18 mouse cellular contexts compared by ENCODE assay signal in the genomic region with DNA sequence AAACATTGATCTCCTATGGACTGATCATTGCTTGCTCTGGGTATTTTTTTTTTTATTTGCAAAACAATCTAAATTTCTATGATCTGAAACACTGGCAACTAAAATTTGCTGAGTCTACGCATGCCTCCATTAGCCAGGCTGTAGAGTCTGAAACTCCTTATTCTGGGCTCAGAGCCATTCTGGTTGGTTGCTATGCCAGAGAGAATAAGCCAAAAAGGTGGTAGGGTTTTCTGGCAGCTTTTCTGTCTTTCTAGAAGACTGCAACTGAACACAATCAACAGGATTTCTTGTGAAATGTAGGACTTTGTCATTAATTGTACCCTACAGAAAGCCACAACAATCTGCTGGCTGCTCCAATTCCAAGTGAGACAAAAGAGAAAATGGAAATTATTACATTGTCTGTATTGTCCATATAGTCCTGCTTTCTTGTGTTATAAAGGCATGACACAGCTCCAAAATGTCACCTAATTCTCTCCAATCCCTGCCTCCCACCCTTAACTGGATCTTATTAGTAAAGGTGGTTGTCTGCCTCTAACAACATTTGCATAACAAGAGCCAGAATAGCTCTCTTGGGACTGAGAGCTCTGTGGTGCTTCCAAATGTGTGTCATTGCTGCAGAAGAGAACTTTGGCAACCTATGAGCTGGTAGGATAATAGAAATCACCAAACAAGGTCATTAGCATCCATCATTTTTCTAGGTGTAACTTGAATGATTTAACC.
DNase-seq lines count a peak whose midpoint lies in the region; ATAC-seq lines count a peak whose summit lies in the region.
"Had no signal": no experiment of that assay in that cellular context is flagged by ENCODE, and none has a peak within 500 bp of the region (broad histone marks: within the 10 kb centered on the region; RNA-seq: fewer than 3 reads in every experiment).

No protein-coding gene starts in this region.

- 51% methylated on average over 1 of the region's 1 CpGs for WGBS in forebrain, embryonic 15.5 days
- 98% methylated on average over 1 of the region's 1 CpGs for WGBS in forebrain, embryonic 10.5 days
- 97% methylated on average over 1 of the region's 1 CpGs for WGBS in midbrain, embryonic 12.5 days
- 96% methylated on average over 1 of the region's 1 CpGs for WGBS in midbrain, embryonic 10.5 days

- H3K4me3 ChIP-seq in forebrain, embryonic 15.5 days, result no peak overlapping the region
- H3K4me3 ChIP-seq in forebrain, embryonic 10.5 days, result no peak overlapping the region
- no peak overlapping the region for H3K4me3 ChIP-seq in midbrain, embryonic 12.5 days
- H3K4me3 ChIP-seq in midbrain, embryonic 10.5 days, result no peak overlapping the region
- H3K4me3 ChIP-seq: gastrocnemius, adult 2 months; heart, embryonic 15.5 days; liver, embryonic 13.5 days had no signal

- no peak for DNase-seq in forebrain, embryonic 10.5 days (ENCODE audit: extremely low spot score, low spot score)
- DNase-seq in midbrain, embryonic 10.5 days (ENCODE audit: low spot score), result no peak
- peak; percentile 51 for DNase-seq in brain, adult 2 months (ENCODE audit: low read depth, low spot score)
- DNase-seq in layer of hippocampus, adult 9-11 months, result peak; percentile 25
- no peak for DNase-seq in embryo, embryonic 10 days (ENCODE audit: low spot score)
- no peak for DNase-seq in lung, adult 18-20 months
- DNase-seq: cerebellum, adult 8-10 months; embryo, embryonic 11 days; gastrocnemius, adult 2 months; heart, adult 18-20 months; kidney, adult 9 months; liver, embryonic 13.5 days; thymus, postnatal 36 days had no signal

- ATAC-seq in forebrain, embryonic 15.5 days (replicated peaks), result peak; percentile 83
- peak; percentile 16; the same call in 1 of the 2 replicates for ATAC-seq in midbrain, embryonic 12.5 days (ENCODE audit: low FRiP score, low read depth)
- ATAC-seq: lung, postnatal 0 days had no signal

- no peak overlapping the region for H3K4me2 ChIP-seq in forebrain, embryonic 15.5 days (replicated peaks)
- no peak overlapping the region for H3K4me2 ChIP-seq in midbrain, embryonic 12.5 days (replicated peaks)
- H3K4me2 ChIP-seq: heart, embryonic 15.5 days; liver, embryonic 13.5 days had no signal

- H3K9me3 ChIP-seq in forebrain, embryonic 15.5 days, result no peaks in the 10 kb centered on the region
- no peaks in the 10 kb centered on the region for H3K9me3 ChIP-seq in forebrain, embryonic 10.5 days
- no peaks in the 10 kb centered on the region for H3K9me3 ChIP-seq in midbrain, embryonic 12.5 days
- no peaks in the 10 kb centered on the region for H3K9me3 ChIP-seq in midbrain, embryonic 10.5 days (replicated peaks)
- H3K9me3 ChIP-seq: heart, embryonic 15.5 days; liver, embryonic 13.5 days had no signal

- no peak overlapping the region for H3K9ac ChIP-seq in forebrain, embryonic 15.5 days (replicated peaks)
- H3K9ac ChIP-seq in midbrain, embryonic 12.5 days (replicated peaks), result no peak overlapping the region
- H3K9ac ChIP-seq: heart, embryonic 15.5 days; liver, embryonic 13.5 days had no signal

- peaks cover 7% of the 10 kb centered on the region for H3K4me1 ChIP-seq in forebrain, embryonic 15.5 days
- H3K4me1 ChIP-seq in forebrain, embryonic 10.5 days, result no peaks in the 10 kb centered on the region; the same call in 1 of the 2 replicates
- no peaks in the 10 kb centered on the region for H3K4me1 ChIP-seq in midbrain, embryonic 12.5 days
- peaks cover 3% of the 10 kb centered on the region; the same call in 1 of the 2 replicates for H3K4me1 ChIP-seq in midbrain, embryonic 10.5 days
- H3K4me1 ChIP-seq: heart, embryonic 15.5 days; liver, embryonic 13.5 days had no signal

- no peaks in the 10 kb centered on the region for H3K36me3 ChIP-seq in forebrain, embryonic 15.5 days
- no peaks in the 10 kb centered on the region for H3K36me3 ChIP-seq in forebrain, embryonic 10.5 days (replicated peaks)
- no peaks in the 10 kb centered on the region for H3K36me3 ChIP-seq in midbrain, embryonic 12.5 days
- no peaks in the 10 kb centered on the region for H3K36me3 ChIP-seq in midbrain, embryonic 10.5 days
- H3K36me3 ChIP-seq: heart, embryonic 15.5 days; liver, embryonic 13.5 days had no signal

- no peaks in the 10 kb centered on the region for H3K27me3 ChIP-seq in forebrain, embryonic 15.5 days
- no peaks in the 10 kb centered on the region for H3K27me3 ChIP-seq in forebrain, embryonic 10.5 days (ENCODE audit: poor library complexity, severe bottlenecking)
- no peaks in the 10 kb centered on the region for H3K27me3 ChIP-seq in midbrain, embryonic 12.5 days
- H3K27me3 ChIP-seq in midbrain, embryonic 10.5 days (ENCODE audit: low read depth, poor library complexity, severe bottlenecking), result no peaks in the 10 kb centered on the region
- H3K27me3 ChIP-seq: heart, embryonic 15.5 days; liver, embryonic 13.5 days had no signal

- H3K27ac ChIP-seq in forebrain, embryonic 15.5 days (replicated peaks), result peak overlapping the region; percentile 53; the same call in 1 of the 2 replicates
- H3K27ac ChIP-seq in forebrain, embryonic 10.5 days, result no peak overlapping the region
- no peak overlapping the region for H3K27ac ChIP-seq in midbrain, embryonic 12.5 days (replicated peaks)
- H3K27ac ChIP-seq in midbrain, embryonic 10.5 days (replicated peaks), result no peak overlapping the region
- H3K27ac ChIP-seq: gastrocnemius, adult 2 months; heart, embryonic 15.5 days; liver, embryonic 13.5 days; stomach, postnatal 0 days had no signal

Comparison
In these comparisons a context has a peak if more than half of its experiments do, and no peak if none do; other contexts are left out.
1. DNase-seq: peak in brain, adult 2 months (single experiment) and layer of hippocampus, adult 9-11 months (single experiment); none in forebrain, embryonic 10.5 days (single experiment), midbrain, embryonic 10.5 days (single experiment), embryo, embryonic 10 days (single experiment) and lung, adult 18-20 months (0 of 2).